Mouse (Mus musculus) right cerebral cortex, postnatal 14 days (tissue): ENCODE data around the gene Gm11554.
"Not testable (repeated sequence)": the region's sequence is repeated elsewhere in the genome, so short reads cannot be mapped to it uniquely, and the experiment has no call there.

Experiments
- DNase-seq: peaks from one replicate; pipeline ENCODE4 v3.0.0; 2022

The Gm11554 gene

GRCm38 (mm10) chr11:99804346-99804745 lies at the start of gene Gm11554:
Gene Gm11554 (minus strand): TSS chr11:99804446.
- DNase-seq, result not testable (repeated sequence)

GRCm38 (mm10) chr11:99851508-99851907 lies 47.3 kb upstream of the Gm11554 start, which contains the start of gene Krtap4-16:
Gene Krtap4-16 (minus strand): TSS chr11:99851608.
- DNase-seq, result no peak

DNA sequence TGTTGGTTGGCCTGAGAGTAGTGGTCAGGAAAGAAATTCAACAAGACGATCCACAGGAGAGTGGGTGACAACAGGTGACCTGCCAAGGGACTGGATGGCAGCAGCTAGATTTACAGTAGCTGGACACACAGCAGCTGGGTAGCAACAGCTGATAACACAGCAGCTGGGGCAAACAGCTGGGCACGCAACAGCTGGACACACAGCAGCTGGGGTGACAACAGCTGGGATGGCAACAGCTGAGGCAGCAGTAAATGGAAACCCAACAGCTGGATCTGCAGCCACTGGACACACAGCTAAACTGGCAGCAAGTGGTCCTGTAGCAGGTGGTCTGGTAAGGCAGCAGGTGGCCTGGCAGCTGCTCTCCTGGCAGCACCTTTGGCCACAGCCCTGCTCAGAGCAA lies 42.5 kb upstream of the Gm11554 start:
- DNase-seq, result no peak

- DNase-seq, result no peak
These were observed 37.9 kb upstream of the Gm11554 start for GRCm38 (mm10) chr11:99842185-99842584.

DNA sequence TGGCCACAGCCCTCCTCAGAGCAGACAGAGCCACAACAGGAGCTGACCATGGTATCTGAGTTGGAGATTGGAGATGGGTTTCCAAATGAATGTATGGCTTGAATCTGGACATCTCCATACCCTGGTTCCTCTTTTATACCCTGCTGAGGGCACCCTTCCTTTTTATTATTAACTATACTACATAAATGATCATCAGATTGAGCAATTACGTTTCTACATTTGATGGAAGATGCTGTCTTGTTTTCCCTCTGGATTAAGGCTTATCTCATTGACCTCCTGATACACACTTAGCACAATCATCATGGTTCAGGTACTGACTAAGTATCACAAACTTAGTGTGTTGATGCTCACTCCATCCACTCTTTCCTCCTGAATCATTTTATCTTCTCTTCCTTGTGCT lies 33.7 kb upstream of the Gm11554 start, which contains the start of gene 2300003K06Rik:
2300003K06Rik (minus strand) TSS at position 101 of the 400 bp plus-strand sequence.
- DNase-seq, result no peak

- DNase-seq, result not testable (repeated sequence)
These were observed 11.3 kb upstream of the Gm11554 start, which contains the start of gene Gm11564 for GRCm38 (mm10) chr11:99815566-99815965. Gene Gm11564 (minus strand): TSS chr11:99815666.

GRCm38 (mm10) chr11:99809792-99810191 lies 5.5 kb upstream of the Gm11554 start, which contains the start of gene Krtap4-13:
Gene Krtap4-13 (minus strand): TSS chr11:99809892.
- not testable (repeated sequence) for DNase-seq

DNA sequence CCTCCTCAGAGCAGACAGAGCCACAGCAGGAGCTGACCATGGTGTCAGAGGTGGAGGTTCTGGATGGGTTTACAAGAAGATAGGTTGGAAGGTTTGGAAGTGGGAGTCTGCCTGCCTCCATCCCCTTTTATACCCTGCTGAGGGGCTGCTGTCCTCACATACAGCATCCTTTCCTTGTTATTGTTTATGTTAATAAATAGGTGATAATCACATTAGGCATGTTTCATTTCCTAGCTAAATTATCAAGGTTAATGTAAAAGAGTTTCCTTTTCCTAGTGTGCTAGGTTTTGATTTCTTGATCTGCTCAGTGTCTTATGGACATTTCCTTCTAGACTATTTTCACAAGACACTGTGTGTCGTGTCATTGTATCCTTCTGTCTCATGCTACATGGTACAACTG lies 5.4 kb downstream of the Gm11554 start, which contains the start of gene Gm11569:
Gm11569 (minus strand) TSS at position 101 of the 400 bp plus-strand sequence.
- not testable (repeated sequence) for DNase-seq

DNA sequence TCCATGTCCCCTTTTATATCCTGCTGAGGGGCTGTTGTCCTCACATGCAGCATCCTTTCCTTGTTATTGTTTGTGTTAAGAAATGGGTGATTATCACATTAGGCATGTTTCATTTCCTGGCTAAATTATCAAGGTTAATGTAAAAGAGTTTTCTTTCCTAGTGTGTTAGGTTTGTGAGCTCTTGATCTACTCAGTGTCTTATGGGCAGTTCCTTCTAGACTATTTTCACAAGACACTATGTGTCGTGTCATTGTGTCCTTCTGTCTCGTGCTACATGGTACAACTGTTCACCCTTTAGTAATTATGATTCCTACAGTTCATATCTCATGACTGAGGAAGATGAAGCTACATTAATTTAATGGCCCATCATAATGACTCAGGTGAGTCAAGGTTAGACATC lies 10.9 kb downstream of the Gm11554 start, which contains the start of gene Gm11596:
Gm11596 (minus strand) TSS at position 101 of the 400 bp plus-strand sequence.
- no peak for DNase-seq

DNA sequence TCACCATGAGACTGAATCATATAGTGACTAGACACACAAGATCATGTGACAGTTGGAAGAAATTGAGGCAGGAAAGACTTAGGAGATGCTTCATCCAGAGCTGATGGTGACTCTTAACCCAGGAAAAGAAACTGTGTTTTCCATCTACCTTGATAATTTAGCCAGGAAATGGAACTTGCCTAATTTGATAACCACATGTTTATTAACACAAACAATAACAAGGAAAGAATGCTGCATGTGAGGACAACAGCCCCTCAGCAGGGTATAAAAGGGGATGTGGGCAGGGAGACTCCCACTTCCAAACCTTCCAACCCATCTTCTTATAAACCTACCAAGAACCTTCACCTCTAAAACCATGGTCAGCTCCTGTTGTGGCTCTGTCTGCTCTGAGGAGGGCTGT lies 19.3 kb downstream of the Gm11554 start, which contains the start of gene Krtap4-9:
Krtap4-9 (plus strand) TSS at position 301 of the 400 bp plus-strand sequence.
- not testable (repeated sequence) for DNase-seq

DNA sequence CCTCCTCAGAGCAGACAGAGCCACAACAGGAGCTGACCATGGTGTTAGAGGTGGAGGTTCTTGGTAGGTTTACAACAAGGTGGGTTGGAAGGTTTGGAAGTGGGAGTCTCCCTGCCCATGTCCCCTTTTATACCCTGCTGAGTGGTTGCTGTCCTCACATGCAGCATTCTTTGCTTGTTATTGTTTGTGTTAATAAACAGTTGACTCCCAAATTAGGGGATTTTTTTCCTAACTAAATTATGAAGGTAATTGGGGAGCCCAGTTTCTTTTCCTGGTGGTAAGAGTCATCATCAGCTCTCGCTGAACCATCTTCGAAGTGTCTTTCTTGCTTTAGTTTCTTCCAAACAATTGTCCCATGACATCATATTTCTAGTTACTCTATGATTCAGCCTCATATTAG lies 23.6 kb downstream of the Gm11554 start, which contains the start of gene Krtap4-8:
Krtap4-8 (minus strand) TSS at position 101 of the 400 bp plus-strand sequence.
- no peak for DNase-seq

- no peak for DNase-seq
These were observed 25.8 kb downstream of the Gm11554 start for GRCm38 (mm10) chr11:99778401-99778800.

GRCm38 (mm10) chr11:99772813-99773212 lies 31.4 kb downstream of the Gm11554 start, which contains the start of gene Gm11595:
Gene Gm11595 (minus strand): TSS chr11:99772913.
- DNase-seq, result not testable (repeated sequence)

DNA sequence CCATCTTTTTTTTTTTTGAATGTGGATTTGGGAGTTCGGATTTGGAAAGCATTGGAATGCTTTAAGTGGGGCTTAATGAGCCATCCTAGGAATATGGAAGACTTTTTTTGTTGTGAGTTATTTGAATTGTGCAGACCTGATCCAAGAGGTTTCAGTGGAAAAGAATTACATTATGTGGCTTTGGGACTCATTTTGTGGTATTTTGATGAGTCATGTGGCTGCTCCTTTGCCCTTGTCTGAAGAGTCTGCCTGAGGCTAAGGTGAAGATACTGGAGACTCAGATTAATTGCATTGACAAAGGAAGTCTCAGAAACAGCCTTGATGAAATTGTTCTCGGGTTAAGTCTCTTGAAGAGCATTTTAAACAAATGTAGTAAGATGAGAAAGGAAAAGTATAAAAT lies 35.8 kb downstream of the Gm11554 start:
- DNase-seq, result no peak

DNA sequence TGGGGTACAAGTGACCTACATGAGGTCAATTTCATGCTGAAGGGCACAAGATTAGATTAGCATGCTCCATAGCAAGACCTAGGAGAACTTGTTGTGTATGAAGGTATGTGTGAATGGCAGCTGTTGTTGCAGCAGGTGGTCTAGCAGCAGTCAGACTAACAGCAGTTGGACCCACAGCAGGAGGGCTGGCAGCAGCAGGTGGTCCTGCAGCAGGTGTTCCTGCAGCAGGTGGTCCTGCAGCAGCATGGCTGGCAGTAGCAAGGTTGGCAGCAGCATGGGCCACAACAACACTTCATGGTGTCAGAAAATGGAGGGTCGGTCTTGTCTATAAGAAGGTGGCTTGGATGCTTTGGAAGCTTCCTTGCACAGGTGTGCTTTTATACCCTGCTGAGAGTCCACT lies 45.4 kb downstream of the Gm11554 start:
- DNase-seq, result no peak
